Mouse (Mus musculus) layer of hippocampus, adult 8-10 months (tissue): ENCODE results near the gene Itga10. TPM values are rescaled to one million over a fixed set of nuclear protein-coding genes. Genes with fewer than 3 reads are reported as not detected.

ENCODE experiments used
- total RNA-seq, 4 experiments: library from RNA; stranded (reverse); gene quantifications; 2 replicates each; pipeline ENCODE4 v1.2.4; 2022

Itga10 gene
- total RNA-seq, 4 experiments from 2014 or later: 1.5 to 4.0 (median 3.2) TPM

Other genes starting within 250 kb of the Itga10 start
- not detected for gene BC107364, start 193.3 kb upstream of the Itga10 start, total RNA-seq
- under 1 TPM in 2 of 4 experiments, not detected in 2; 0.16 to 0.22 TPM for gene Hfe2, start 120.4 kb upstream of the Itga10 start, total RNA-seq
- gene Txnip, start 87.6 kb upstream of the Itga10 start, total RNA-seq: 10 to 100 TPM; 23.9 to 39.1 (median 31.6) TPM
- gene Gm16253, start 68.6 kb upstream of the Itga10 start, total RNA-seq: not detected
- gene Polr3gl, start 51.4 kb upstream of the Itga10 start, total RNA-seq: 10 to 100 TPM; 30.1 to 38.6 (median 32.5) TPM
- gene Ankrd34a, start 48.9 kb upstream of the Itga10 start, total RNA-seq: 10 to 100 TPM; 49.5 to 56.2 (median 52.6) TPM
- 10 to 100 TPM; 29.9 to 34.2 (median 31.4) TPM for gene Lix1l, start 44.4 kb upstream of the Itga10 start, total RNA-seq
- gene Rbm8a, start 15.7 kb upstream of the Itga10 start, total RNA-seq: 10 to 100 TPM; 45.5 to 61.5 (median 48.7) TPM
- gene Pex11b, start 10.2 kb upstream of the Itga10 start, total RNA-seq: 10 to 100 TPM; 53.5 to 66.1 (median 58.1) TPM
- 1 to 10 TPM in 1 of 4 experiments, under 1 TPM in 3; 0.36 to 1.1 (median 0.66) TPM for gene Gm42957, start 10.1 kb upstream of the Itga10 start, total RNA-seq
- gene Ankrd35, start 24.5 kb downstream of the Itga10 start, total RNA-seq: 1 to 10 TPM; 5.9 to 8.7 (median 6.7) TPM
- 10 to 100 TPM; 30.3 to 37.7 (median 34.3) TPM for gene Pias3, start 50.8 kb downstream of the Itga10 start, total RNA-seq
- gene Nudt17, start 63.0 kb downstream of the Itga10 start, total RNA-seq: 10 to 100 TPM; 12.6 to 18.6 (median 14.5) TPM
- 10 to 100 TPM; 23.0 to 25.4 (median 25.0) TPM for gene Polr3c, start 82.0 kb downstream of the Itga10 start, total RNA-seq
- gene Rnf115, start 82.1 kb downstream of the Itga10 start, total RNA-seq: 10 to 100 TPM; 58.6 to 61.8 (median 60.4) TPM
- gene Pdzk1, start 183.7 kb downstream of the Itga10 start, total RNA-seq: under 1 TPM in 2 of 4 experiments, not detected in 2; 0.25 to 0.26 TPM
- gene Cd160, start 183.8 kb downstream of the Itga10 start, total RNA-seq: not detected